Mouse (Mus musculus): Measurements from ENCODE around the gene Nupr1l. TPM values are rescaled to one million over a fixed set of nuclear protein-coding genes. Genes with fewer than 3 reads are reported as not detected.
"Not testable (repeated sequence)": the region's sequence is repeated elsewhere in the genome, so short reads cannot be mapped to it uniquely, and the experiment has no call there.

Nupr1l gene
- polyA plus RNA-seq, 1 experiment from 2014 or later, result 5.4 TPM

- Histone ChIP-seq H3K4me2 (ENCODE audit: low read length) (peak overlapping the region; percentile 83), H3K9ac (replicated peaks; ENCODE audit: low read length) (peak overlapping the region; percentile 84), H3K27ac (replicated peaks; ENCODE audit: low read depth, low read length) (peak overlapping the region; percentile 70; the same call in 1 of the 2 replicates), H3K4me3 (replicated peaks; ENCODE audit: low read depth, low read length) (peak overlapping the region; percentile 78)
- H3K4me1 ChIP-seq (ENCODE audit: control insufficient read depth, insufficient read depth, low read length); H3K9me3 ChIP-seq (ENCODE audit: control insufficient read depth, low read length); H3K27me3 ChIP-seq (ENCODE audit: control insufficient read depth, insufficient read depth, low read length); H3K36me3 ChIP-seq (ENCODE audit: control insufficient read depth, insufficient read depth, low read length): not testable (repeated sequence)
- DNase-seq (peak; percentile 45), ATAC-seq (ENCODE audit: low FRiP score, low TSS enrichment) (peak; percentile 77)
- WGBS, result under 1% methylated on average over 53 of the region's 82 CpGs
Observed at GRCm38 (mm10) chr5:129942073-129942939, 34.0 kb downstream of the Nupr1l start.

- no peaks in the 10 kb centered on the region for H3K27me3 ChIP-seq (ENCODE audit: control insufficient read depth, insufficient read depth, low read length)
- 0 out of 2 replicates have a peak, but pooled peaks cover 2% of the 10 kb centered on the region for H3K36me3 ChIP-seq (ENCODE audit: control insufficient read depth, insufficient read depth, low read length)
- DNase-seq (no peak), ATAC-seq (ENCODE audit: low FRiP score, low TSS enrichment) (no peak)
- H3K4me2 ChIP-seq (ENCODE audit: low read length), result peak overlapping the region; percentile 21; the same call in 1 of the 2 replicates
- no peak overlapping the region for H3K27ac ChIP-seq (replicated peaks; ENCODE audit: low read depth, low read length)
- H3K9me3 ChIP-seq (ENCODE audit: control insufficient read depth, low read length), result no peaks in the 10 kb centered on the region
- H3K4me1 ChIP-seq (ENCODE audit: control insufficient read depth, insufficient read depth, low read length), result peaks cover 4% of the 10 kb centered on the region; the same call in 1 of the 2 replicates
- WGBS, result 88% methylated on average over 1 of the region's 1 CpGs
- H3K4me3 ChIP-seq (replicated peaks; ENCODE audit: low read depth, low read length), result no peak overlapping the region
- H3K9ac ChIP-seq (replicated peaks; ENCODE audit: low read length), result no peak overlapping the region
Observed at GRCm38 (mm10) chr5:129943402-129943801, 35.1 kb downstream of the Nupr1l start.

GRCm38 (mm10) chr5:129947528-129948033 is 39.2 kb downstream of the Nupr1l start:
- DNase-seq (no peak), ATAC-seq (ENCODE audit: low FRiP score, low TSS enrichment) (no peak)
- Histone ChIP-seq H3K4me3 (replicated peaks; ENCODE audit: low read depth, low read length) (no peak overlapping the region), H3K36me3 (ENCODE audit: control insufficient read depth, insufficient read depth, low read length) (0 out of 2 replicates have a peak, but pooled peaks cover 2% of the 10 kb centered on the region), H3K4me2 (ENCODE audit: low read length) (no peak overlapping the region), H3K9me3 (ENCODE audit: control insufficient read depth, low read length) (no peaks in the 10 kb centered on the region), H3K9ac (replicated peaks; ENCODE audit: low read length) (no peak overlapping the region), H3K27ac (replicated peaks; ENCODE audit: low read depth, low read length) (no peak overlapping the region), H3K27me3 (ENCODE audit: control insufficient read depth, insufficient read depth, low read length) (no peaks in the 10 kb centered on the region), H3K4me1 (ENCODE audit: control insufficient read depth, insufficient read depth, low read length) (peaks cover 4% of the 10 kb centered on the region; the same call in 1 of the 2 replicates)
- WGBS, result 99% methylated on average over 2 of the region's 2 CpGs

GRCm38 (mm10) chr5:129952143-129952542 is 43.8 kb downstream of the Nupr1l start:
- no peak for ATAC-seq (ENCODE audit: low FRiP score, low TSS enrichment)
- no peaks in the 10 kb centered on the region for H3K36me3 ChIP-seq (ENCODE audit: control insufficient read depth, insufficient read depth, low read length)
- no peak overlapping the region for H3K9ac ChIP-seq (replicated peaks; ENCODE audit: low read length)
- no peak for DNase-seq
- no peak overlapping the region for H3K4me3 ChIP-seq (replicated peaks; ENCODE audit: low read depth, low read length)
- H3K9me3 ChIP-seq (ENCODE audit: control insufficient read depth, low read length), result no peaks in the 10 kb centered on the region
- 95% methylated on average over 4 of the region's 4 CpGs for WGBS
- H3K4me1 ChIP-seq (ENCODE audit: control insufficient read depth, insufficient read depth, low read length), result no peaks in the 10 kb centered on the region
- H3K27ac ChIP-seq (replicated peaks; ENCODE audit: low read depth, low read length), result no peak overlapping the region
- H3K4me2 ChIP-seq (ENCODE audit: low read length), result no peak overlapping the region
- H3K27me3 ChIP-seq (ENCODE audit: control insufficient read depth, insufficient read depth, low read length), result no peaks in the 10 kb centered on the region

- Histone ChIP-seq H3K27me3 (ENCODE audit: control insufficient read depth, insufficient read depth, low read length) (no peaks in the 10 kb centered on the region), H3K4me2 (ENCODE audit: low read length) (no peak overlapping the region), H3K4me1 (ENCODE audit: control insufficient read depth, insufficient read depth, low read length) (no peaks in the 10 kb centered on the region), H3K36me3 (ENCODE audit: control insufficient read depth, insufficient read depth, low read length) (no peaks in the 10 kb centered on the region), H3K4me3 (replicated peaks; ENCODE audit: low read depth, low read length) (no peak overlapping the region), H3K9ac (replicated peaks; ENCODE audit: low read length) (no peak overlapping the region), H3K27ac (replicated peaks; ENCODE audit: low read depth, low read length) (no peak overlapping the region), H3K9me3 (ENCODE audit: control insufficient read depth, low read length) (no peaks in the 10 kb centered on the region)
- WGBS, result 92% methylated on average over 5 of the region's 5 CpGs
- no peak for ATAC-seq (ENCODE audit: low FRiP score, low TSS enrichment)
- no peak for DNase-seq
Observed at GRCm38 (mm10) chr5:129954473-129955254, 46.3 kb downstream of the Nupr1l start.

- ATAC-seq (ENCODE audit: low FRiP score, low TSS enrichment) (no peak), DNase-seq (no peak)
- no peak overlapping the region for H3K4me3 ChIP-seq (replicated peaks; ENCODE audit: low read depth, low read length)
- 88% methylated on average over 6 of the region's 6 CpGs for WGBS
- no peak overlapping the region for H3K9ac ChIP-seq (replicated peaks; ENCODE audit: low read length)
- no peaks in the 10 kb centered on the region for H3K36me3 ChIP-seq (ENCODE audit: control insufficient read depth, insufficient read depth, low read length)
- H3K4me1 ChIP-seq (ENCODE audit: control insufficient read depth, insufficient read depth, low read length), result no peaks in the 10 kb centered on the region
- H3K27ac ChIP-seq (replicated peaks; ENCODE audit: low read depth, low read length), result no peak overlapping the region
- no peak overlapping the region for H3K4me2 ChIP-seq (ENCODE audit: low read length)
- no peaks in the 10 kb centered on the region for H3K27me3 ChIP-seq (ENCODE audit: control insufficient read depth, insufficient read depth, low read length)
- H3K9me3 ChIP-seq (ENCODE audit: control insufficient read depth, low read length), result no peaks in the 10 kb centered on the region
Observed at GRCm38 (mm10) chr5:129955792-129956191, 47.5 kb downstream of the Nupr1l start.

GRCm38 (mm10) chr5:129963224-129963623 is 54.9 kb downstream of the Nupr1l start:
- WGBS, result 81% methylated on average over 4 of the region's 4 CpGs
- no peak for DNase-seq

More at GRCm38 (mm10) chr5:129963224-129963623, 54.9 kb downstream of the Nupr1l start:
- no peaks in the 10 kb centered on the region for H3K4me1 ChIP-seq (ENCODE audit: control insufficient read depth, insufficient read depth, low read length)
- H3K27me3 ChIP-seq (ENCODE audit: control insufficient read depth, insufficient read depth, low read length), result no peaks in the 10 kb centered on the region
- ATAC-seq (ENCODE audit: low FRiP score, low TSS enrichment), result no peak
- H3K36me3 ChIP-seq (ENCODE audit: control insufficient read depth, insufficient read depth, low read length), result no peaks in the 10 kb centered on the region
- no peak overlapping the region for H3K9ac ChIP-seq (replicated peaks; ENCODE audit: low read length)
- no peak overlapping the region for H3K4me2 ChIP-seq (ENCODE audit: low read length)
- no peak overlapping the region for H3K4me3 ChIP-seq (replicated peaks; ENCODE audit: low read depth, low read length)
- no peak overlapping the region for H3K27ac ChIP-seq (replicated peaks; ENCODE audit: low read depth, low read length)
- H3K9me3 ChIP-seq (ENCODE audit: control insufficient read depth, low read length), result no peaks in the 10 kb centered on the region

Measured in midbrain, embryonic 14.5 days (tissue).